In the genomic region with DNA sequence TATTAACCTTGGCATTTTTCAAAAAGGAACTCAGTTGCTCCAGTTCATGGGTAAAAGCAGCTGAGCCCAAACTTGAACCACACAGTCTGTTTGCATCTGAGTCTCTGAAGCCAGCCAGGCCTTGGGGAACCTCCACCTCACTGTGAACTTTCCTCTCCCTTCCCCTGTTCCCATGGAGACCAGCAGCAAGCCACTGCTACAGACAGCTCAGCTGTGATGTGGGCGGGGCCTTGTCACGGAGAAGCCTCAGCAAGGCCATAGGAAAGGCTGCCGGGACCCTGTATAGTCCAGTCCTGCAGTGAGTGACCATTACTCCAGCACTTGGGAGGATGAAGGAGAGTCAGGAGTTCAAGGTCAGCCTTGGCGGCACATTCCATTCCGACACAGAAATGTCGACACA, we compare ENCODE assay signal across 8 mouse cellular contexts. TPM values are rescaled to one million over a fixed set of nuclear protein-coding genes. Genes with fewer than 3 reads are reported as not detected.
DNase-seq lines count a peak whose midpoint lies in the region; ATAC-seq and TF ChIP-seq lines count a peak whose summit lies in the region.

No protein-coding gene starts in this region.

- H3K9ac ChIP-seq in hindbrain, embryonic 13.5 days: no peak overlapping the region; the same call in 1 of the 2 replicates
- H3K9ac ChIP-seq in limb, embryonic 13.5 days: no peak overlapping the region
- H3K9ac ChIP-seq in midbrain, postnatal 0 days (replicated peaks; ENCODE audit: low read length, poor library complexity, severe bottlenecking): no peak overlapping the region

- no peaks in the 10 kb centered on the region for H3K36me3 ChIP-seq in heart, embryonic 10.5 days
- peaks cover 10% of the 10 kb centered on the region for H3K36me3 ChIP-seq in hindbrain, embryonic 13.5 days
- no peaks in the 10 kb centered on the region for H3K36me3 ChIP-seq in limb, embryonic 13.5 days
- no peaks in the 10 kb centered on the region for H3K36me3 ChIP-seq in midbrain, postnatal 0 days (ENCODE audit: insufficient read depth, low read length)

- DNase-seq in heart, embryonic 10.5 days (ENCODE audit: low spot score): peak; percentile 90
- DNase-seq in heart, adult 8-10 months (ENCODE audit: low spot score): no peak
- DNase-seq in embryo, embryonic 10.5 days (ENCODE audit: low spot score): peak; percentile 87
- DNase-seq in midbrain, postnatal 0 days (ENCODE audit: low spot score): peak; percentile 70
- DNase-seq in layer of hippocampus, adult 2 months (ENCODE audit: low spot score in 2 of 2): no peak
- no peak for DNase-seq in cerebellum, adult 11 months

- H3K9me3 ChIP-seq in heart, embryonic 10.5 days: no peaks in the 10 kb centered on the region
- no peaks in the 10 kb centered on the region; the same call in 1 of the 2 replicates for H3K9me3 ChIP-seq in hindbrain, embryonic 13.5 days
- no peaks in the 10 kb centered on the region for H3K9me3 ChIP-seq in limb, embryonic 13.5 days
- no peaks in the 10 kb centered on the region for H3K9me3 ChIP-seq in midbrain, postnatal 0 days (ENCODE audit: low read length)

- no peak overlapping the region for H3K4me2 ChIP-seq in hindbrain, embryonic 13.5 days
- no peak overlapping the region for H3K4me2 ChIP-seq in limb, embryonic 13.5 days (replicated peaks)
- H3K4me2 ChIP-seq in midbrain, postnatal 0 days (ENCODE audit: low read depth, low read length, poor library complexity, severe bottlenecking): no peak overlapping the region

- no peak overlapping the region for H3K4me3 ChIP-seq in heart, embryonic 10.5 days
- H3K4me3 ChIP-seq in hindbrain, embryonic 13.5 days: no peak overlapping the region
- no peak overlapping the region for H3K4me3 ChIP-seq in limb, embryonic 13.5 days
- H3K4me3 ChIP-seq in midbrain, postnatal 0 days (ENCODE audit: low read depth, low read length): no peak overlapping the region
- H3K4me3 ChIP-seq in layer of hippocampus, adult 2 months: no peak overlapping the region

- H3K4me1 ChIP-seq in heart, embryonic 10.5 days: peaks cover 22% of the 10 kb centered on the region
- H3K4me1 ChIP-seq in hindbrain, embryonic 13.5 days (replicated peaks): peaks cover 25% of the 10 kb centered on the region
- H3K4me1 ChIP-seq in limb, embryonic 13.5 days: peaks cover 16% of the 10 kb centered on the region; the same call in 1 of the 2 replicates
- H3K4me1 ChIP-seq in midbrain, postnatal 0 days (ENCODE audit: insufficient read depth, low read length): peaks cover 5% of the 10 kb centered on the region

- 58% methylated on average over 6 of the region's 6 CpGs for WGBS in heart, embryonic 10.5 days
- WGBS in hindbrain, embryonic 13.5 days: 46% methylated on average over 6 of the region's 6 CpGs
- 65% methylated on average over 6 of the region's 6 CpGs for WGBS in limb, embryonic 13.5 days
- WGBS in midbrain, postnatal 0 days: 39% methylated on average over 6 of the region's 6 CpGs

- no peaks in the 10 kb centered on the region for H3K27me3 ChIP-seq in heart, embryonic 10.5 days (ENCODE audit: insufficient read depth, poor library complexity, severe bottlenecking)
- H3K27me3 ChIP-seq in hindbrain, embryonic 13.5 days: no peaks in the 10 kb centered on the region
- H3K27me3 ChIP-seq in limb, embryonic 13.5 days: no peaks in the 10 kb centered on the region
- H3K27me3 ChIP-seq in midbrain, postnatal 0 days (ENCODE audit: insufficient read depth, low read length): no peaks in the 10 kb centered on the region

- H3K27ac ChIP-seq in heart, embryonic 10.5 days: no peak overlapping the region
- H3K27ac ChIP-seq in hindbrain, embryonic 13.5 days: peak overlapping the region; percentile 30; the same call in 1 of the 2 replicates
- H3K27ac ChIP-seq in limb, embryonic 13.5 days: no peak overlapping the region
- H3K27ac ChIP-seq in midbrain, postnatal 0 days (ENCODE audit: low read depth, low read length): no peak overlapping the region
- no peak overlapping the region for H3K27ac ChIP-seq in layer of hippocampus, adult 2 months

- no peak for TF ChIP-seq CTCF in midbrain, postnatal 0 days (IDR thresholded peaks at IDR 0.05)
- no peak for TF ChIP-seq CTCF in layer of hippocampus, adult 2 months (conservative IDR thresholded peaks at IDR 0.05)

- peak; percentile 76 for ATAC-seq in hindbrain, embryonic 13.5 days (ENCODE audit: low FRiP score)
- ATAC-seq in limb, embryonic 13.5 days (ENCODE audit: low FRiP score, low read depth): peak; percentile 64
- peak; percentile 83 for ATAC-seq in midbrain, postnatal 0 days (ENCODE audit: low FRiP score)

RNA-seq across cellular contexts. Expression of a gene that starts 16.2 kb away (rescaled TPM):
- polyA plus RNA-seq in heart, embryonic 10.5 days (2016; fragmentation: Nextera tagmentation; extraction: Ambion mirVana): 8.9 and 11.8 TPM in 2 replicates
- 10 to 100 TPM; 53.2 to 63.6 (median 56.8) TPM for total RNA-seq in heart, adult 8-10 months (2022)
- 60.4 and 65.2 TPM in 2 replicates for polyA plus RNA-seq in hindbrain, embryonic 13.5 days (2015; fragmentation: Nextera tagmentation; extraction: Ambion mirVana)
- polyA plus RNA-seq in limb, embryonic 13.5 days (2015; fragmentation: Nextera tagmentation; extraction: Ambion mirVana): 22.3 and 22.6 TPM in 2 replicates
- total RNA-seq in midbrain, postnatal 0 days (2014; rRNA removed): 600 and 607 TPM in 2 replicates
- 159 and 163 TPM in 2 replicates for polyA plus RNA-seq in midbrain, postnatal 0 days (2015; fragmentation: Nextera tagmentation; extraction: Ambion mirVana)
- total RNA-seq in layer of hippocampus, adult 2 months (2021): 100 to 1,000 TPM; 339 to 358 TPM

RNA-seq across cellular contexts. Expression of a gene that starts 41.7 kb away (rescaled TPM):
- 10.6 and 21.6 TPM in 2 replicates for polyA plus RNA-seq in heart, embryonic 10.5 days (2016; fragmentation: Nextera tagmentation; extraction: Ambion mirVana)
- 1 to 10 TPM; 1.3 to 2.6 (median 2.3) TPM for total RNA-seq in heart, adult 8-10 months (2022)
- polyA plus RNA-seq in hindbrain, embryonic 13.5 days (2015; fragmentation: Nextera tagmentation; extraction: Ambion mirVana): 0.91 and 1.1 TPM in 2 replicates
- polyA plus RNA-seq in limb, embryonic 13.5 days (2015; fragmentation: Nextera tagmentation; extraction: Ambion mirVana): 0.71 and 1.9 TPM in 2 replicates
- 0.60 and 1.8 TPM in 2 replicates for total RNA-seq in midbrain, postnatal 0 days (2014; rRNA removed)
- 0.54 and 0.87 TPM in 2 replicates for polyA plus RNA-seq in midbrain, postnatal 0 days (2015; fragmentation: Nextera tagmentation; extraction: Ambion mirVana)
- total RNA-seq in layer of hippocampus, adult 2 months (2021): under 1 TPM; 0.34 to 0.61 TPM

Comparison
In these comparisons a context has a peak if more than half of its experiments do, and no peak if none do; other contexts are left out.
1. DNase-seq: peak in heart, embryonic 10.5 days (single experiment), embryo, embryonic 10.5 days (single experiment) and midbrain, postnatal 0 days (single experiment); none in heart, adult 8-10 months (single experiment), layer of hippocampus, adult 2 months (0 of 2) and cerebellum, adult 11 months (single experiment).
2. Peak in every context shown above with its lines, with median percentiles within 50 percentile points of each other: ATAC-seq.